Mouse (Mus musculus) Muller cell, postnatal 12 days (primary cell): ENCODE results near the gene Arrdc2.
"Not testable (repeated sequence)": the region's sequence is repeated elsewhere in the genome, so short reads cannot be mapped to it uniquely, and the experiment has no call there.

Experiments
- DNase-seq: peaks from one replicate; pipeline ENCODE4 v3.0.0-alpha.2; 2015; ENCODE audit errors: inconsistent ontology term

The Arrdc2 gene

DNA sequence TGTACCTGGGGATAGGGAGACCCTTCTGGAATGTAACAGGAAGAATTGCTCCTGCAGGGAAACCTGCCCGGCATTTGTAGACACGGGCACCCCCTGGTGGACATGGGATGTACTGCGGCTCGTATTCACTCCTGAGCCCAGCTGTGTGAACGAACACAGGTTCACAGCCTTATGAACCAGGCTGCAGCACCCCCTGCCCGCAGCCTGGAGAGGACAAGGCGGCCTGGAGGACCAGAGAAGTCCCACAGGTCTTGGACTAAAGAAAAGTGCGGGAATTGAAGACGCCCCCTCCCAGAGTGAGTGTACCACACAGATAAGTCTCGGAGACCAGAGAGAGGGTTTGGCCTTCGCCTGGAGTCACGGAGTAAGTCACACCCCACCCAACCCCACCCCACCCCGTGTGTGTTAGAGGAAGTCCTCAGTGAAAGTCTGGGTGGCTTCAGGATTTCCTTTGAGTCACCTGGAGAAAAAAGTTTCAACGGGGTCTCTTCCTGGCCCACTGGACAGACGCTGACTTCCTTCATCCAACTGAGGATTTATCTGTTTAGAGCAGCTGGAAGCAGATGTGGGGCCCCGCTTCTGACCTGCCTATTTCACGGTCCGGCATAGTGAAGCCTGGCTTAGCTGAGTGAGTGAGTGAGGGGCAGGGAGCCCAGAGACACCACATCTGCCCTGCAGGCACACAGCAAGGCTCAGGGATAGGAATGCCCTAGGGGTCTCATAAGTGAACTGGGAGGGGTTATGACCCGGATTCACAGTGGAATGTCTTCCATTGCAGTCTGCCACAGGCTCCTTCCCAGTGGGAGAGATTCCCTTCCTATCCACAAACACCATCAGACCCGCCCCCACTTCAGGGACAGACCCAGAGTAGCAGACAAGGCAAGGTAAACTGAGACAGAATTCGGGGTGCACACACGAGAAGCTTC lies 1.9 kb upstream of the Arrdc2 start:
- DNase-seq = peak; percentile 87

GRCm38 (mm10) chr8:70840590-70840989 lies 1.1 kb upstream of the Arrdc2 start:
- no peak for DNase-seq

- DNase-seq = no peak
These were observed 689 bp downstream of the Arrdc2 start for GRCm38 (mm10) chr8:70838654-70839407.

- no peak for DNase-seq
These were observed 2.9 kb downstream of the Arrdc2 start for GRCm38 (mm10) chr8:70836666-70837065.

DNA sequence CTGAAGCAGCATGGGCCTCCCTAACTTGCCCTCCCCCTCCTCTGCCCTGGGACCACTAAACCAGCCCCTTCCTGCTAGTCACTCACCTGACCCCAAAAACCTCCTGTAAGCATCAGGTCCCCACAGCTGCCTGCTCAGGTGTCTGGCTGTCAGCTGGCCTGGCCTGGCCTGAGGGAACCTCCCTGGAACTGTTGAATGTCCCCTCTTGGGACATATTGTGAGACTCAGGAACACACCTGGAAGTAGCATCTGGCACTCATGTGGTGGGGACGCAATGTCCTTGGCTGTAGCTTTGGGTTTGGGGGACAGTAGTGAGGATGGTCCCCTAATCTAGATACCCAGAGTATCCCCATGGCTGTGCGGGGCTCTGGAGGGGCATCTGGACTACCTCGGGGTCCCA lies 5.4 kb downstream of the Arrdc2 start:
- DNase-seq = no peak

DNA sequence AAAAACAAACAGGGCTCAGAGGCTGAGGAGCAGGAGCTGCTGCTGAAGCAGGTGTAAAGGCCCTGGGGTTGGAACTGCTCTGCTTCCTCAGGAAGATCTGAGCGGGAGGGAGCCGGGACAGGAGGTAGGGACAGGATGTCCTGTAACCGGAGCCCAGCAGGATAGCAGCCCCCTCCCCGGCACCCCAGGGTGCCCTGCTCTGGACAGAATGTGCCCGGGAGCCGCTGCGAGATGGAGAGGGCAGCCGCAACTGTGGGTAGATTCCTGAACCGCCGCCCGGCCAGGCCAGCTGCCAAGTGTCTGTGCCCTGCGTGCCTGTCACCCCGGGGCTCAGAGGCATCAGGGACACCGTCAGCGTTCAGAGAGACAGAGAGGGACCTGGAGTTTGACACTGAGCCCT lies 6.0 kb downstream of the Arrdc2 start:
- DNase-seq = peak; percentile 89

GRCm38 (mm10) chr8:70833018-70833482 lies 6.5 kb downstream of the Arrdc2 start:
- DNase-seq = peak; percentile 31

DNA sequence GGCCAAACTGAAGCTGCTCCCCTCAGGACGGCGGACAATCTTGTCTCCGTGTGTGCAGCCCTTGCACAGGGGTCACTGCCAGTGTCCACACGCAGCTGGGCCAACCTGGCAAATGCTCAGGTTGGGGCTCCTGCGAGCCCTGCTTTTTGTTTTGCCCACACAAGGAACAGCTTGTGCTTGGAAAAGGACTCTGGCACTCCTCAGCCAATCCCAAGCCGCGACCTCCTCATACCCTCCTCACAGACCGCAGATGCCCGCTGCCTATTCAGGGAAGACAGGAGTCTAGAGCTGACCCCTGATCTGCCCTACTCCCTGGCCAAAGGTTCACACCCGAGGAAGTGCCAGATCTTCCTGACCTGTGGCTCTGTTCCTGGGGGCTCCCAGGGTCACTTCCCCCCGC lies 7.1 kb downstream of the Arrdc2 start:
- DNase-seq = peak; percentile 42

DNA sequence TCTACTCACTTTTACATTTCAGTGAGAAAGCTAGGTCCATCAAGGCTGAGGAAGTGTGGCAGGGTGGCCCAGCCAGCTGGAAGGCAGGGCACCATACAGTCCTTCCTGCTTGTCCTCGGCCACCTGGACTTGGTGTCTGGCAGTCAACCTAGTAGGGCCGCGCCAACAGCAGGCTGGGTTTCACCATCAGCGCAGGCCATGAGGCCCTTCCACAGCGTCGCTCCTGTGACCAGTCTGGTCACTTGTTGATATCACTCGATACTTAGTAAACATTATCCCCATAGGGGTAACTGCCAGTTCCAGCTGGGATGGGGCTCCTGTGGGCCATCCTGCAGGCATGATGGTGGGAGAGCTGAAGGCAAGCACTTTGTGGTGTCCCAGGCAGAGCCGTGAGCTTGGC lies 8.0 kb downstream of the Arrdc2 start:
- no peak for DNase-seq

DNA sequence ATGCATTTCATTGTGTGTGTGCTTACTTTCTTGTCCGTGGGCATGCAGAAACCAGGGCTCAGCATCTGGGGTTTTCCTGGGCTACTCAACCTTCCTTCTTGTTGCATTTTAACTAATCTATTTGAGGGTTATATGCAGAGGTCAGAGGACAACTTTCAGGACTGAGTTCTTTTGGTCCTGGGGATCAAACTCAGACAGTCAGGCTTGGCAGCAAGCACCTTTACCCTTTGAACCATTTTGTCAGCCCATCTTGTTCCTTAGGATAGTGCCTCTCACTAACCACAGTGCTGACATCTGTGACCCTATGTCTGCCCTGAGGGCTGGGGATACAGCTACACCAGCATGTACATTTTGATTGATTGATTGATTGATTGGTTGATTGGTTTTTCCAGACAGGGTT lies 11.7 kb downstream of the Arrdc2 start:
- DNase-seq = no peak

DNA sequence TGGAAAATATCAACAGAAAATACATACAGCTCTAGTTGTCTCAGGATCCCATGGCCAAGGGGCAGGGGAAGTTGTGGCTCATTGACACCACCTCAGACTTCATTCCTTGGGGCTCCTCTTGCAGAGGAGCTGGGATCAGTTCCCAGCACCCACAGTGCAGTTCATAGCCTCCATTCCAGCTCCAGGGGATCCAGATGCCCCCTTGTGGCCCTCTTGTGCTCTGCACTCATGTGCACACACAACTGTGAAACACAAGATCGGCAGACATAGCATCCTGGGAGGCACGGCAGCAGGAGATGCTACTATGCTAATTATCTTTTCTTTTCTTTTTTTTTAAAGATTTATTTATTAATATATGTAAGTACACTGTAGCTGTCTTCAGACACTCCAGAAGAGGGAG lies 12.5 kb downstream of the Arrdc2 start:
- no peak for DNase-seq

DNA sequence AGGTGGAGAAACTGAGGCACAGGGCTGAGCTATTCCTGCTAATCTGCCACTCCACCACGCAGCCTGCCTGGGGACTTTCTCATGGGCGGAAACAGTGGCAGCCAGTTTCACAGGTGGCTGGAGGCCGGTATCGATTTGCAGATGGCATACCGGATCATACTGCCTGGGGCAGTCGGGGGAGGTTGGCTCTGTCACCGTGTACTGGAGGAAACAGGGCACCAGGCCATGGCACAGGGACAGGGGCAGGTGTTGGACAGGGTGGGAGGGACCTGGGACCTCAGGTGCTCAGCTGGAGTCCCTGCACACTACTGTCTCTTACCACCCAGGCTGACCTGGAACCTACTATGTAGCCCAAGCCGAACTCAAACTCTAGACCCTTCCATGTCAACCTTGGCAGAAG lies 13.7 kb downstream of the Arrdc2 start:
- no peak for DNase-seq

GRCm38 (mm10) chr8:70823802-70824201 lies 15.7 kb downstream of the Arrdc2 start:
- no peak for DNase-seq

- not testable (repeated sequence) for DNase-seq
These were observed 16.9 kb downstream of the Arrdc2 start for GRCm38 (mm10) chr8:70822594-70822993.

DNA sequence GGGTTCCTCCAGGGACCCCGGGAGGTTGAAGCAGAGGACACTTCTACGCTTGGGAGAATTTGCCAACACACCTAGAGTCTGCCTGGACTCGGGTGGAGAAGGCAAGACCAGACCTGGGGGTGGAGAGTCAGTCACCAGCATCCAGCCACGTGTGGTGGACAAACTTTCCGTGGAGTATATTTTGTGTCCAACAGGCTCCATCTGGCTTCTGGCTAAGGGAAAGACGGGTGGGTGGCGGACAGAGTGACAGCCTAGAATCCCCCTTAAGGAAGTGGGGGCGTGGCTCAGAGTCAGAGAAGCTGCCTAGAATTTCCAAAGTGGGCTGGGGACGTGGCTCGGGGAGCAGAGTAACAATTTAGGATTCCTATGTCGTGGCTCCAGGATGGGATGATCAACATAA lies 17.5 kb downstream of the Arrdc2 start:
- no peak for DNase-seq

DNA sequence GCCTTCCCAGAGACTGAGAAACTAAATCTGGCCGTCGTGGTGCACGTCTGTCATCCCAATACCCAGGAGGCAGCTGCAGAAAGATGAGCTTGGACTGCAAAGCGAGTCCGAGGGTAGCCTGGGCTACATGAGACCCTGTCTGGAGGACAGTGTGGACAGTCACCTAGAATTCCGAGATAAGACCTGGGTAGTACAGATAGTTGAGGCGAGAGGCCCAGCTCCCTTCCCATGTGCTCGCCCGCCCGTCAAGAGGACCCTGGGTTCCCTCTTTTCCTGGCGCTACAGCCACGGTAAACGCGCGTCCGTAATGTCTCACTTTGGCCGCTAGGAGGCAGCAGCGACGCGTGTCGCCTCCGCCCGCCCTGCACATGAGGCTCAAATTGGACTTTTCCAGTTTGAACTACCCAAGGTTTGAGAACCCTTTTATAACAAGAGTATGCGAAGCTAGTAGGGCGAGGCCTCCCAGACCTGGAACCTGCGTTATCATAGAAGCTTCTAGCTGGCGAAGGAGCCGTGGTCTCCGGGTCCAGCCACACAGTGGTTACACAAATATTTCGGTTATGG lies 18.0 kb downstream of the Arrdc2 start:
- peak; percentile 56 for DNase-seq

DNA sequence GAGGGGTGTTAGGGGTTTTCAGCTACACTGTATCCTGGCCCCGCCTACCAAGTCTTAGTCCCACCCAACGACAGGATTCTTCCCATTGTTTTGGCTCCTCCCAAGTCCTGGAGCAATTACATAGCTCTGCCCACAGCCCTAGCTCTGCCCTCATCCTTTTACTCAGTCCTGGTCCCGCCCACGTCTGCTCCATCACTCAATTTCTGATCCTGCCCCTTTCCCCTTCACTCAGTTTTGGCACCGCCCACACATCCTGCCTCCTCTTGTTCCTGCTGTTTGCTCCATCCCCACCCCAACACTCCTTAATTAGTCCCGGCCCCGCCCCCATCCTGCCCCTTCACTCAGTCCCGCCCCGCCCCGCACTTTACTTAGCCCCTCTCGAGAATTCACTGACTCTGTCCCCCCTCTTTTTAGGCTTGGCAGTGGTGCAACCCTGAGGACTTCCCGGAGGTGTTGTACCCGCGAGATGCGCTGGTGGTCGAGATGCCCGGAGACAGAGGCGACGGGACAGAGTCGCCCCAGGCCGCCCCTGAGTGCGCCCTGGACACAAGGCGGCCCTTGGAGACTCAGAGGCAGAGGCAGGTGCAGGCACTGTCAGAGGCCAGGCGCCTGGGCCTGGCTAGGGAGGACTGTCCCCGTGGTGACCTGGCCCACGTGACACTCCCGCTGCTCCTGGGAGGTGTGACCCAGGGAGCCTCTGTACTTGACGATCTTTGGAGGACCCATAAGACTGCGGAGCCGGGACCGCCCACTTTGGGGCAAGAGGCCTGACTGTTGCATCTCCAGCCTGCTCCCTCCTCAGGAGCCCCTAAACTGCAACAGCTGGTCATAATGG lies 19.2 kb downstream of the Arrdc2 start:
- DNase-seq = peak; percentile 80

DNA sequence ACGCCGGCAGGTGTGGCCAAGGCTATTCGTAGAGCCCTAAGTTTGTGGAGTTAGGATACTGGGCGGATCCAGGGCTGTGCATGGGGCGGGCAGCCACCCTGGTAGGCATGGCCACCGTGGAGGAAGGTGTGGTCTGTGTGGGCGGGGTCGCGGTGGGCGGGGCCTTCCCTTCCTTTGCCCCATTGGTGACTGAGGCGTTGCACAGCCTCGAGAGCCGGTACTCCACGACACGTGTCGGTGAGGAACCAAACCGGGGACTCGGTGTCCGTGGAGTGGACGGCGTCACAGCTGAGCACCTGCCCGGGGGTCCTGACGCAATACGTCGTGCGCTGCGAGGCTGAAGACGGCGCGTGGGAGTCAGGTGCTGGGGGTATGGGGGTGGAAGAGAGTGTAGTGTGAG lies 22.8 kb downstream of the Arrdc2 start:
- DNase-seq = peak; percentile 26

DNA sequence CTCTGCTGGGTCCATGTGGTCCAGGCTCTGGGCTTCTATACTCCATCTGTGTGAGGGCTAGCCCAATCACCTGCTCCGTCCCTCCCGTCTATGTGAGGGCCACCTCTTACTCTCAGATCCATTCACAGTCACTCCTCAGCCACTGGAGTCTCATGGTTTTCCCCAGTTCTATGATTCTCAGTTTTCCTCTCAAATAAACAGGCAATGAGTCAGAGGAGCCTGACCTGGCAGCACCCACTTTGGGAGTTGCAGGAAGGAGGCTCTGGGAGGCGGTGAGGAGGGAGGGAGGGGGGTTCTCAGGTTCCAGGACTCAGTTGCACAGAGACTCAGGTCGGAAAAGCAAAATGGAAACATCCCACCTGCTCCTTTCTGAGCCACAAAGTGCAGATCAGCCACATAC lies 26.6 kb downstream of the Arrdc2 start:
- no peak for DNase-seq

DNA sequence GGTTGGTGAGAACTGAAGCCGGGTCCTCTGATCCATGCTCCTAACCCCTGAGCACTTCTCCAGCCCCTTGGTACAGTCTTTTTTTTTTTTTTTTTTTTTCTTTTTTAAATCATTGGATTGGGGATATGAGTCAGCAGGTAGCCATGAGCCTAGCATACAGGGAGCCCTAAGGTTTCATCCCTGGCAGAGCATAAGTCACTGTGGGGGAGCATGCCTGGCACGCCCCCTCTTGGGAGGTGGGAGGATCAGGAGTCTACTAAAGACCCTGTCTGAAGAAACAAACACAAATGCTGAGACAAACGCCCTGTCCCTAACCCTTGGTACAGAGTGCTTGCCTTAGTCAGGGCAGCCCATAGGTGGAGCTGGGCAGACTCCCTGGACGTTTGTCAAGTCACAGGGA lies 27.5 kb downstream of the Arrdc2 start:
- DNase-seq = no peak

- DNase-seq = no peak
These were observed 28.4 kb downstream of the Arrdc2 start for GRCm38 (mm10) chr8:70810962-70811680.
